Mouse (Mus musculus) C2C12 (cell line): ENCODE measurements around the gene Msi2. TPM values are rescaled to one million over a fixed set of nuclear protein-coding genes. Genes with fewer than 3 reads are reported as not detected.

Experiments used
- H3K27me3 ChIP-seq: one replicate; pipeline ENCODE4 v1.6.1; 2011; ENCODE audit not compliant: control insufficient read depth, insufficient read depth, insufficient read length
- H3K36me3 ChIP-seq: one replicate; pipeline ENCODE4 v1.6.1; 2011; ENCODE audit not compliant: control insufficient read depth, insufficient read depth
- H3K4me3 ChIP-seq: one replicate; pipeline ENCODE4 v1.5.1; 2011; ENCODE audit warnings: mild to moderate bottlenecking, control low read depth; ENCODE audit not compliant: poor library complexity, insufficient read depth, severe bottlenecking
- H3K79me2 ChIP-seq: one replicate; pipeline ENCODE4 v1.6.1; 2011; ENCODE audit not compliant: control insufficient read depth, insufficient read depth
- H3K79me3 ChIP-seq: one replicate; pipeline ENCODE4 v1.6.1; 2011; ENCODE audit warnings: low read depth, control low read depth
- H3ac ChIP-seq: one replicate; pipeline ENCODE3; 2011; ENCODE audit warnings: low read depth; ENCODE audit not compliant: control insufficient read depth, insufficient read length
- CEBPB ChIP-seq: IDR thresholded peaks from one replicate; pipeline ENCODE4 v1.6.1; 2011; ENCODE audit warnings: low read depth, mild to moderate bottlenecking, control low read depth, moderate library complexity
- CTCF ChIP-seq: IDR thresholded peaks from one replicate; pipeline ENCODE4 v1.5.1; 2011; ENCODE audit not compliant: control insufficient read depth, insufficient read depth, insufficient read length
- FOSL1 ChIP-seq: IDR thresholded peaks from one replicate; pipeline ENCODE4 v1.8.0; 2011; ENCODE audit warnings: mild to moderate bottlenecking, low read length; ENCODE audit not compliant: poor library complexity, insufficient read depth, severe bottlenecking
- MAX ChIP-seq: IDR thresholded peaks from one replicate; pipeline ENCODE4 v1.6.1; 2011; ENCODE audit warnings: mild to moderate bottlenecking, control low read depth
- MYOD1 ChIP-seq: IDR thresholded peaks from one replicate; pipeline ENCODE4 v1.6.1; 2011; ENCODE audit warnings: low read depth; ENCODE audit not compliant: control insufficient read depth, insufficient read length
- MYOG ChIP-seq: IDR thresholded peaks from one replicate; pipeline ENCODE4 v1.6.1; 2011; ENCODE audit not compliant: control insufficient read depth, insufficient read length; ENCODE audit errors: extremely low read depth
- USF1 ChIP-seq: IDR thresholded peaks from one replicate; pipeline ENCODE4 v1.6.1; 2011; ENCODE audit warnings: low read depth, mild to moderate bottlenecking, control low read depth, moderate library complexity
- polyA plus RNA-seq: library from polyadenylated mRNA; unstranded; fragments of >200 nt; fragmentation: generic; extraction: Trizol; gene quantifications from one replicate; pipeline ENCODE4 v1.2.1, GENCODE M21; 2012; ENCODE audit warnings: missing spikeins

Gene Msi2
- polyA plus RNA-seq, 1 experiment = 8.4 TPM

DNA sequence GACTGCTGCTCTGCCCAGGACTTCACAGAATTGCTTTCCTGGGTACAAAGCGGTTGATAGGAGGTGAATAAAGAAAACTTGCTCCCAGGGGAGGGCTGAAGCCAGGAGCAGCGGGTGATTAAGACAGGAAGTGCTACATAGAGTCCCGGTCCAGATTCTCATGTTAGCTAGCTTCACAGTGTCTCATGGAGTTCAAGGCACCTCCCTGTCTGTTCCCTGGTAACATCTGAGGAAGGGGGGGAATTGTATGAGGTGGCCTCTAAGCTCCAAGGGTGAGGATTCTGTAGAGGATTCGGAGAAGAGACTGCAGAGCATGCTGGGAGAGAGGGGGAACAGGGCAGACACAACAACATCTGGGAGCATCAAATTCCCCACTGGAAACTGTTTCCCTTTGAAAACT lies 233.2 kb downstream of the Msi2 start:
- Histone ChIP-seq H3K36me3 (no peaks in the 10 kb centered on the region), H3K4me3 (no peak overlapping the region), H3K27me3 (no peaks in the 10 kb centered on the region), H3K79me3 (no peaks in the 10 kb centered on the region), H3K79me2 (no peaks in the 10 kb centered on the region), H3ac (no peak overlapping the region)
- TF ChIP-seq USF1 (no peak), MYOD1 (no peak), CEBPB (no peak), CTCF (no peak), MAX (no peak), MYOG (no peak), FOSL1 (no peak)

DNA sequence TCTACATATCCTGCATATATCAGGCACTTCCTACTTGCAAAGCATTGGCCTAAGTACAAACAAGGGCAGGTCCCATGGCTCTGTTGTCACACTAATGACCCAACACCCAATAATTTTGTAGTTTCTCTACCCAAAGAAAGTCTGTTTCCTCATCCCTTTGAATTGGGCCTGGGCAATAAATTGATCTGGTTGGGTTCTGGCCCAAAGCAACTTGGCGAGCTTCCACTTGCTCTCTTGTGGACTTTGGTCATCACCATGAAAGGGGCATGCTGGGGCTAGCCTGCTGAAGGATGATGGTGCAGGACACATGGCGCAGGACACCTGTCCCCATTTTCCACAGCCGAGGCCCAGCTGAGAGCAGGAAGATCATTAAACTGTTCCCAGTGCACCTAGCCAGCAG lies 234.3 kb downstream of the Msi2 start:
- Histone ChIP-seq H3K79me3 (no peaks in the 10 kb centered on the region), H3K36me3 (no peaks in the 10 kb centered on the region), H3ac (no peak overlapping the region), H3K79me2 (no peaks in the 10 kb centered on the region), H3K4me3 (no peak overlapping the region), H3K27me3 (no peaks in the 10 kb centered on the region)
- TF ChIP-seq MYOG = no peak

DNA sequence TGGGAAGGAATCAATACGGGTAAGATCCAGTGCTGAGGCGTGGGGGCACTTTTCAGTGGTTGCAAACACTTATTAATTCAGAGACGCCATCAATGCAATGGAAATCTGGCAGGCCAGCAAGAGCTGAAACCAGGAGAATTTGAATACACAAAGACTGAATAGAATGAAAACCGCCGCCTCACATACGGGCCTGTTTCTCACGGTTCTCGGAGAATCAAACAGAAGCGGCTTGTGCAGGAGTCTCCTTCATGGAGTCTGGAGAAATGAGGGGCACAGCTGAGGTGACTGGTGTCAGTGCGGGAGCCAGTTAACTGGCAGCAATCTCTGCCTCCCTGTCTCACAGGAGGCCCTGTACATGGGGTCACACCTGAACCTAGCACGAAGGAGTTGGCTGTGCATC lies 235.7 kb downstream of the Msi2 start:
- Histone ChIP-seq H3K4me3 (no peak overlapping the region), H3ac (no peak overlapping the region)
- TF ChIP-seq USF1 (no peak), FOSL1 (no peak), MYOG (no peak), CTCF (no peak), CEBPB (no peak), MAX (no peak), MYOD1 (no peak)

DNA sequence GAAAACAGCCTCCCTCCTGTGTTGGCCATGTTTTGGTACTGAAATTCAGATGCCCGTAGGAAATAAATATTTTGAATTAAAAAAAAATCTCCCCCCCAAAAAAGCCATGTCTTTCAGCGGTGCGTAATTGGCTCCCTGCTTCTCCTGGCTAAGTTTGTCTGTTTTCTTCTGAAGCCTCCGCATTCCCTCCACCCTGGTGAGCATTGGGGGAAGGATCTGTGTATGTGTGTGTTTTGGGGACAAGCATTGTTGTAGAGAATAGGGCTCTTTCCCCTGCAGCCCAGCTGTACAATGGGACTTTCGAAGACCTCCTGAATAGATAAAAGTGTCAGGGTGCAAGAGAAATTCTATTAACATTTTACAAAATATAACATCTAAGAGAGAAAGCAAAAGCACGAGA lies 236.1 kb downstream of the Msi2 start:
- no peaks in the 10 kb centered on the region for H3K27me3 ChIP-seq
- no peak overlapping the region for H3K4me3 ChIP-seq
- no peaks in the 10 kb centered on the region for H3K79me3 ChIP-seq
- no peaks in the 10 kb centered on the region for H3K36me3 ChIP-seq
- no peak overlapping the region for H3ac ChIP-seq
- TF ChIP-seq FOSL1 (no peak), CEBPB (no peak), MYOG (no peak), MYOD1 (no peak), CTCF (no peak), MAX (no peak), USF1 (no peak)
- no peaks in the 10 kb centered on the region for H3K79me2 ChIP-seq

More for the DNA sequence above, 235.7 kb downstream of the Msi2 start:
- Histone ChIP-seq H3K79me2 (no peaks in the 10 kb centered on the region), H3K36me3 (no peaks in the 10 kb centered on the region), H3K79me3 (no peaks in the 10 kb centered on the region), H3K27me3 (no peaks in the 10 kb centered on the region)

DNA sequence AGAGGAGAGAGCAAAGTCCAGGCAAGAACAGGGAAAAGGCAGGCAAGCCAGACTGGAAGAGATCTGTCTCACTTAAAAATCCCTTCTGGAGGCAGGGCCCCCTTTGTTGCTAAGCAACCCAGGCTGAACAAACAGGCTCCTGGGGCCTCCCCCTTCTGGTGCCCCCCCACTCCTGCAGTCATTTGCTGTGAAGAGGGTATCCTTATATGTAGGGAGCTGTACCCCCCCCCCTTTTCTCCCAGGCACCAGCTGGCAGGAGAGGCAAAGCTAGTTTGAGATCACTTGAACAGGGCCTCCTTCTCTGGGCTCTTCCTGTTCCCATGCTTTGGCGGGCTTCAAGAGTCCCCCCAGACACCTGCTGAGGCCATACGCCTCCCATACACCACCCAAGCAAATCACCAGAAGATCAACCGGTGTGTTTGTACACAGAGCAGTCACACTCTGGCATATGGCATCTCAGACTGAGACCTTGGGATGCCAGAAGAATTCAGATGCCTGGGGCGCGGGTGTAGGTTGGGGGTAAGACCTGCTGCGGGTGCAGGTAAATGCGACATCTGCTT lies 236.6 kb downstream of the Msi2 start:
- no peak for TF ChIP-seq MYOD1
- TF ChIP-seq MAX = no peak
- TF ChIP-seq USF1 = no peak
- no peak for TF ChIP-seq CTCF
- no peak for TF ChIP-seq FOSL1
- no peak for TF ChIP-seq CEBPB
- no peak for TF ChIP-seq MYOG
- no peaks in the 10 kb centered on the region for H3K79me3 ChIP-seq

DNA sequence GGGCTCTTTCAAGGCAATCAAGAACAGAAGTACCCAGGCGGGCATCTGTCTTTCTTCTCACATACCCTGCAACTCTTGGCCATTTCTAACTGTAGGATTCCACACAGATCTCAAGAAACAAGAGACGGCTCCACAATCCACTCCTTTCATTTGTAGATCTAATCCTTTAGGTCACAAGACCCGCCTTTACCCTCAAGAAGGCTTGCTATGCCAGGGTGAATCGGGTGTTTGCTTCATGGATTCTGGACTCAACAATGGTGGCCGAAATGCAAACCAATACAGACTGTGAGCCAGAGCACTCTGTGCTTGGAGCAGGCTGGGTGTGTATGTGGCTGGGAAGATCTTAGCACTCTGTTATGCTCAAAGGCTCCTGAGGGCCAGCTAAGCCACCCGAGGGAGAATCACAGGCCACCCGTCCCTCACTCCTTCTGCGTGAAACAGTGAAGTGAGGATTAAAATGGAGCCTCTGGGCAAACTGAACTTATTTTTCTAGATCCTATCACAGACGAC lies 237.2 kb downstream of the Msi2 start:
- Histone ChIP-seq H3K36me3 (no peaks in the 10 kb centered on the region), H3K79me2 (no peaks in the 10 kb centered on the region), H3K4me3 (no peak overlapping the region), H3K79me3 (no peaks in the 10 kb centered on the region), H3K27me3 (no peaks in the 10 kb centered on the region), H3ac (no peak overlapping the region)
- TF ChIP-seq CTCF (no peak), CEBPB (no peak), MYOG (no peak), MYOD1 (no peak), FOSL1 (no peak), USF1 (no peak), MAX (no peak)

More for the DNA sequence above, 236.6 kb downstream of the Msi2 start:
- Histone ChIP-seq H3K36me3 (no peaks in the 10 kb centered on the region), H3K27me3 (no peaks in the 10 kb centered on the region), H3ac (no peak overlapping the region), H3K79me2 (no peaks in the 10 kb centered on the region), H3K4me3 (no peak overlapping the region)

DNA sequence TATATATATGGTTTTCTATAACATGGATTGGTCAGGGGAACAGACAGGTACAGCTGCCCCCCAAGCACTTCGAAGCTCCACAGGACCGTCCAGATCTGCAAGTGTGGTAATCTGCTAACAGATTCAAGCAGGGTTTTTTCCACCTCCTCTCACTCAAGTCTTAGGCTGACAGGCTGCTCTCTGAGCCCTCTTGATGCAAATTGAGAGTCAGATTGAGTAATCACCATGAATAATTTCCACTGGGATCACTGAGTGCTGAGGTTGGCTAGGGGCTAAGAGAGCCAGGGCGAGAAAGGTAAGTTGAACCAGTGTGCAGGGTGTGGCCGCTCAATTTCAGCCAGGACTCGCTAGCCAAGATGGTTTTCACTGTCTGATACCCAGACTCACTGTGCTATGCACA lies 238.8 kb downstream of the Msi2 start:
- Histone ChIP-seq H3ac (no peak overlapping the region), H3K36me3 (no peaks in the 10 kb centered on the region), H3K4me3 (no peak overlapping the region), H3K27me3 (no peaks in the 10 kb centered on the region), H3K79me2 (no peaks in the 10 kb centered on the region), H3K79me3 (no peaks in the 10 kb centered on the region)
- TF ChIP-seq CEBPB (no peak), USF1 (no peak), FOSL1 (no peak), MAX (no peak)
